In genomic region chr17:51813784-51814120, GRCm38 (mm10) we compare ENCODE assay signal across 7 mouse cellular contexts. TPM values are rescaled to one million over a fixed set of nuclear protein-coding genes. Genes with fewer than 3 reads are reported as not detected.
DNase-seq lines count a peak whose midpoint lies in the region; ATAC-seq lines count a peak whose summit lies in the region.

No protein-coding gene starts in this region.

- H3K4me1 ChIP-seq in lung, embryonic 16.5 days (replicated peaks; ENCODE audit: control insufficient read depth, insufficient read depth, low read length), result 0 out of 2 replicates have a peak, but pooled peaks cover 2% of the 10 kb centered on the region
- H3K4me1 ChIP-seq in forebrain, embryonic 13.5 days, result peaks cover 13% of the 10 kb centered on the region
- H3K4me1 ChIP-seq in liver, embryonic 11.5 days (replicated peaks; ENCODE audit: control insufficient read depth, insufficient read depth, low read length), result no peaks in the 10 kb centered on the region
- H3K4me1 ChIP-seq in stomach, embryonic 15.5 days, result no peaks in the 10 kb centered on the region

- no peak overlapping the region for H3K27ac ChIP-seq in lung, embryonic 16.5 days (ENCODE audit: low read length)
- H3K27ac ChIP-seq in forebrain, embryonic 13.5 days, result peak overlapping the region; percentile 94
- no peak overlapping the region for H3K27ac ChIP-seq in liver, embryonic 11.5 days (ENCODE audit: low read depth, low read length)
- no peak overlapping the region for H3K27ac ChIP-seq in stomach, embryonic 15.5 days

- H3K9ac ChIP-seq in lung, embryonic 16.5 days (ENCODE audit: low read length), result peak overlapping the region; percentile 80; the same call in 1 of the 2 replicates
- peak overlapping the region; percentile 91 for H3K9ac ChIP-seq in forebrain, embryonic 13.5 days
- H3K9ac ChIP-seq in liver, embryonic 11.5 days (ENCODE audit: low read depth, low read length), result peak overlapping the region; percentile 73
- H3K9ac ChIP-seq in stomach, embryonic 15.5 days, result no peak overlapping the region

- no peaks in the 10 kb centered on the region for H3K9me3 ChIP-seq in lung, embryonic 16.5 days (ENCODE audit: control insufficient read depth, low read length)
- no peaks in the 10 kb centered on the region for H3K9me3 ChIP-seq in forebrain, embryonic 13.5 days (replicated peaks)
- H3K9me3 ChIP-seq in liver, embryonic 11.5 days (ENCODE audit: control insufficient read depth, low read length), result no peaks in the 10 kb centered on the region
- H3K9me3 ChIP-seq in stomach, embryonic 15.5 days, result no peaks in the 10 kb centered on the region

- H3K36me3 ChIP-seq in lung, embryonic 16.5 days (ENCODE audit: control insufficient read depth, insufficient read depth, low read length), result no peaks in the 10 kb centered on the region
- H3K36me3 ChIP-seq in forebrain, embryonic 13.5 days (ENCODE audit: poor library complexity, severe bottlenecking), result 0 out of 2 replicates have a peak, but pooled peaks cover 2% of the 10 kb centered on the region
- no peaks in the 10 kb centered on the region for H3K36me3 ChIP-seq in liver, embryonic 11.5 days (ENCODE audit: control insufficient read depth, insufficient read depth, low read length)
- H3K36me3 ChIP-seq in stomach, embryonic 15.5 days, result no peaks in the 10 kb centered on the region

- DNase-seq in lung, postnatal 10 days, result no peak
- DNase-seq in liver, embryonic 11.5 days (ENCODE audit: low spot score), result no peak
- DNase-seq in thymus, postnatal 4 days, result no peak
- no peak for DNase-seq in right cerebral cortex, postnatal 4 days

- ATAC-seq in lung, embryonic 16.5 days (ENCODE audit: low read depth), result no peak
- ATAC-seq in forebrain, embryonic 13.5 days, result no peak
- no peak for ATAC-seq in liver, embryonic 11.5 days (replicated peaks; ENCODE audit: low FRiP score)
- no peak for ATAC-seq in stomach, embryonic 15.5 days (ENCODE audit: insufficient read depth, low FRiP score, low read depth)

- peak overlapping the region; percentile 92 for H3K4me2 ChIP-seq in lung, embryonic 16.5 days (ENCODE audit: low read depth, low read length)
- peak overlapping the region; percentile 77 for H3K4me2 ChIP-seq in forebrain, embryonic 13.5 days
- H3K4me2 ChIP-seq in liver, embryonic 11.5 days, result peak overlapping the region; percentile 97
- H3K4me2 ChIP-seq in stomach, embryonic 15.5 days, result peak overlapping the region; percentile 96

- H3K27me3 ChIP-seq in lung, embryonic 16.5 days (ENCODE audit: control insufficient read depth, insufficient read depth, low read depth, low read length), result no peaks in the 10 kb centered on the region; the same call in 1 of the 2 replicates
- no peaks in the 10 kb centered on the region for H3K27me3 ChIP-seq in forebrain, embryonic 13.5 days
- H3K27me3 ChIP-seq in liver, embryonic 11.5 days (replicated peaks; ENCODE audit: control insufficient read depth, insufficient read depth, low read length), result no peaks in the 10 kb centered on the region; the same call in 1 of the 2 replicates
- H3K27me3 ChIP-seq in stomach, embryonic 15.5 days (replicated peaks), result no peaks in the 10 kb centered on the region

- WGBS in lung, embryonic 16.5 days, result 2% methylated on average over 6 of the region's 6 CpGs
- WGBS in forebrain, embryonic 13.5 days, result 2% methylated on average over 6 of the region's 6 CpGs
- WGBS in liver, embryonic 11.5 days, result 0% methylated on average over 6 of the region's 6 CpGs
- WGBS in stomach, embryonic 15.5 days, result 2% methylated on average over 6 of the region's 6 CpGs

- peak overlapping the region; percentile 86 for H3K4me3 ChIP-seq in lung, embryonic 16.5 days (ENCODE audit: low read length)
- H3K4me3 ChIP-seq in forebrain, embryonic 13.5 days, result peak overlapping the region; percentile 88
- peak overlapping the region; percentile 79 for H3K4me3 ChIP-seq in liver, embryonic 11.5 days (ENCODE audit: low read depth, low read length)
- peak overlapping the region; percentile 84 for H3K4me3 ChIP-seq in stomach, embryonic 15.5 days (replicated peaks)

RNA-seq across cellular contexts. Expression of gene Satb1, which starts 19.3 kb away (rescaled TPM):
- 8.2 and 9.7 TPM in 2 replicates for polyA plus RNA-seq in lung, embryonic 16.5 days (2015; fragmentation: Nextera tagmentation; extraction: Ambion mirVana)
- polyA plus RNA-seq in forebrain, embryonic 13.5 days (2015; fragmentation: Nextera tagmentation; extraction: Ambion mirVana), result 34.7 TPM in 2 replicates
- 3.9 and 4.0 TPM in 2 replicates for polyA plus RNA-seq in liver, embryonic 11.5 days (2014; fragmentation: Nextera tagmentation; extraction: Ambion mirVana)
- 6.0 and 6.5 TPM in 2 replicates for polyA plus RNA-seq in stomach, embryonic 15.5 days (2015; fragmentation: Nextera tagmentation; extraction: Ambion mirVana)
